Mouse (Mus musculus): ENCODE data around the gene Topors. TPM values are rescaled to one million over a fixed set of nuclear protein-coding genes. Genes with fewer than 3 reads are reported as not detected.
A peak's percentile ranks its signal among the peaks of the same experiment; 100 is the strongest.
"Not testable (repeated sequence)": the region's sequence is repeated elsewhere in the genome, so short reads cannot be mapped to it uniquely, and the experiment has no call there.

The Topors gene
- polyA plus RNA-seq (2017; shearing (Covaris generic)): 10 to 100 TPM; 15.0 to 19.3 (median 16.7) TPM

GRCm38 (mm10) chr4:40269430-40270032 lies at the start of gene Topors, which contains the start of gene Smim27:
Gene Topors, minus strand, starts transcription at chr4:40269850.
Gene Smim27, plus strand, starts transcription at chr4:40269579.
- peak; percentile 91 for ATAC-seq

GRCm38 (mm10) chr4:40317404-40317803 lies 47.8 kb upstream of the Topors start:
- ATAC-seq: no peak

GRCm38 (mm10) chr4:40313026-40313425 lies 43.4 kb upstream of the Topors start:
- ATAC-seq: no peak

GRCm38 (mm10) chr4:40312213-40312612 lies 42.6 kb upstream of the Topors start:
- no peak for ATAC-seq

- no peak for ATAC-seq
Measured at GRCm38 (mm10) chr4:40310796-40311383, 41.2 kb upstream of the Topors start.

- no peak for ATAC-seq
Measured at GRCm38 (mm10) chr4:40309682-40310081, 40.0 kb upstream of the Topors start.

- peak; percentile 32 for ATAC-seq
Measured at GRCm38 (mm10) chr4:40302445-40303125, 32.9 kb upstream of the Topors start.

- peak; percentile 91 for ATAC-seq
Measured at GRCm38 (mm10) chr4:40301076-40301789, 31.6 kb upstream of the Topors start.

GRCm38 (mm10) chr4:40299169-40299568 lies 29.5 kb upstream of the Topors start:
- no peak for ATAC-seq

GRCm38 (mm10) chr4:40291511-40291910 lies 21.9 kb upstream of the Topors start:
- not testable (repeated sequence) for ATAC-seq

- no peak for ATAC-seq
Measured at GRCm38 (mm10) chr4:40289046-40289445, 19.4 kb upstream of the Topors start.

GRCm38 (mm10) chr4:40287415-40287814 lies 17.8 kb upstream of the Topors start:
- ATAC-seq: no peak

GRCm38 (mm10) chr4:40285582-40285981 lies 15.9 kb upstream of the Topors start:
- ATAC-seq: peak; percentile 87

- peak; percentile 88 for ATAC-seq
Measured at GRCm38 (mm10) chr4:40279276-40279900, 9.7 kb upstream of the Topors start, which contains the start of gene Ndufb6. Gene Ndufb6, minus strand, starts transcription at chr4:40279421.

GRCm38 (mm10) chr4:40278880-40279275 lies 9.2 kb upstream of the Topors start:
- ATAC-seq: no peak

GRCm38 (mm10) chr4:40268835-40269234 lies 815 bp downstream of the Topors start:
- ATAC-seq: no peak

GRCm38 (mm10) chr4:40268204-40268813 lies 1.3 kb downstream of the Topors start:
- peak; percentile 49 for ATAC-seq

- no peak for ATAC-seq
Measured at GRCm38 (mm10) chr4:40267681-40268080, 2.0 kb downstream of the Topors start.

- ATAC-seq: no peak
Measured at GRCm38 (mm10) chr4:40264321-40264720, 5.3 kb downstream of the Topors start.

GRCm38 (mm10) chr4:40254385-40255103 lies 15.1 kb downstream of the Topors start:
- no peak for ATAC-seq

GRCm38 (mm10) chr4:40253766-40254165 lies 15.9 kb downstream of the Topors start:
- no peak for ATAC-seq

All from inflammation-experienced regulatory T-cells, adult 6 months (primary cell).